Mouse (Mus musculus) adrenal gland, adult (tissue): ENCODE measurements at regions not wholly inside any gene's neighbourhood (a gene's known extent, or its start where the extent isn't known, plus 50 kb on each side); places are given as distances from the start of the nearest gene placed in this dataset.

ENCODE experiments used
- DNase-seq, 2 experiments: peaks; one replicate each; pipeline ENCODE4 v3.0.0; 2022 to 2023; ENCODE audit warnings: low spot score in 1 of 2; ENCODE audit not compliant: inconsistent age in 2 of 2

- DNase-seq = no peak
These were observed 118.4 kb downstream of the Barx2 start for GRCm38 (mm10) chr9:31794911-31795310.

GRCm38 (mm10) chr9:31775956-31776355, 137.3 kb downstream of the Barx2 start:
- DNase-seq = no peak

GRCm38 (mm10) chr9:31765401-31765800, 147.9 kb downstream of the Barx2 start:
- DNase-seq = no peak

GRCm38 (mm10) chr9:31757894-31758561, 155.2 kb downstream of the Barx2 start:
- no peak for DNase-seq

- DNase-seq = no peak
These were observed 182.8 kb downstream of the Barx2 start for GRCm38 (mm10) chr9:31730443-31730842.

GRCm38 (mm10) chr9:31719309-31719708, 194.0 kb downstream of the Barx2 start:
- DNase-seq = no peak

GRCm38 (mm10) chr9:31710022-31710421, 203.2 kb downstream of the Barx2 start:
- DNase-seq = no peak

GRCm38 (mm10) chr9:31706688-31707087, 206.6 kb downstream of the Barx2 start:
- DNase-seq = no peak

- DNase-seq = peak; percentile 67 to 80
These were observed 222.3 kb downstream of the Barx2 start for GRCm38 (mm10) chr9:31690921-31691475.

- no peak for DNase-seq
These were observed 224.1 kb upstream of the Tmem45b start for GRCm38 (mm10) chr9:31688398-31688705.

GRCm38 (mm10) chr9:31687686-31688397, 223.6 kb upstream of the Tmem45b start:
- peak; percentile 54 to 81 for DNase-seq

GRCm38 (mm10) chr9:31686466-31686865, 222.2 kb upstream of the Tmem45b start:
- DNase-seq = peak in 1 of 2 experiments; percentile 4

GRCm38 (mm10) chr9:31684812-31685188, 220.5 kb upstream of the Tmem45b start:
- DNase-seq = no peak

GRCm38 (mm10) chr9:31684099-31684811, 220.0 kb upstream of the Tmem45b start:
- no peak for DNase-seq

GRCm38 (mm10) chr9:31683302-31684081, 219.2 kb upstream of the Tmem45b start:
- DNase-seq = peak in 1 of 2 experiments; percentile 38

- DNase-seq = no peak
These were observed 218.6 kb upstream of the Tmem45b start for GRCm38 (mm10) chr9:31682893-31683292.

- no peak for DNase-seq
These were observed 212.9 kb upstream of the Tmem45b start for GRCm38 (mm10) chr9:31677150-31677549.

- DNase-seq = peak in 1 of 2 experiments; percentile 40
These were observed 194.8 kb upstream of the Tmem45b start for GRCm38 (mm10) chr9:31659026-31659425.

GRCm38 (mm10) chr9:31657612-31658011, 193.3 kb upstream of the Tmem45b start:
- peak in 1 of 2 experiments; percentile 35 for DNase-seq

GRCm38 (mm10) chr9:31656676-31657075, 192.4 kb upstream of the Tmem45b start:
- DNase-seq = peak; percentile 83 to 87

- DNase-seq = no peak
These were observed 190.5 kb upstream of the Tmem45b start for GRCm38 (mm10) chr9:31654747-31655146.
